In genomic region chr17:65613463-65614412, GRCm38 (mm10) we compare ENCODE assay signal across 8 mouse cellular contexts. TPM values are rescaled to one million over a fixed set of nuclear protein-coding genes. Genes with fewer than 3 reads are reported as not detected.
DNase-seq lines count a peak whose midpoint lies in the region; ATAC-seq and TF ChIP-seq lines count a peak whose summit lies in the region.

TSS of gene Vapa (minus strand) at chr17:65613555.

- no peaks in the 10 kb centered on the region for H3K27me3 ChIP-seq in Patski
- no peaks in the 10 kb centered on the region for H3K27me3 ChIP-seq in hindbrain, embryonic 13.5 days

- CTCF ChIA-PET in Patski (lab: Charles Lee) = no interaction called here

- H3K4me2 ChIP-seq in hindbrain, embryonic 13.5 days = peak within 1 kb of the TSS; percentile 74

- TF ChIP-seq CTCF in Patski (IDR thresholded peaks at IDR 0.05) = no peak

- H3K27ac ChIP-seq in hindbrain, embryonic 13.5 days = peak within 1 kb of the TSS; percentile 100

- peak within 1 kb of the TSS; percentile 97 for H3K9ac ChIP-seq in hindbrain, embryonic 13.5 days

- no peaks in the 10 kb centered on the region for H3K9me3 ChIP-seq in hindbrain, embryonic 13.5 days

- no peaks in the 10 kb centered on the region for H3K36me3 ChIP-seq in hindbrain, embryonic 13.5 days

- in situ Hi-C loops in Patski (cut with MboI; ENCODE audit: low pct_unique_long_range_greater_than_20kb) = loop anchor here (25.0 kb wide), 1 partner anchor 499 kb away; the partner anchor contains the start of genes Ddx11, Ndufv2 and Washc1

- POLR2A ChIA-PET in Patski (lab: Charles Lee) = interaction anchor here (0.8 to 3.8 kb wide), 6 partner anchors 13 to 170 kb away, joined by 3 to 16 read pairs (median 4); no protein-coding TSS in a partner anchor

- peak; percentile 84 for DNase-seq in Patski (ENCODE audit: low read depth, low spot score)
- DNase-seq in cerebellum, postnatal 14 days = peak; percentile 99
- peak; percentile 95 to 96 for DNase-seq in frontal cortex, postnatal 14 days (ENCODE audit: low spot score in 2 of 2)
- peak; percentile 92 to 96 for DNase-seq in layer of hippocampus, postnatal 25 days (ENCODE audit: extremely low spot score in 1 of 2, low spot score in 1 of 2)
- DNase-seq in lung, postnatal 25 days (ENCODE audit: low spot score) = peak; percentile 97
- peak; percentile 98 for DNase-seq in retina, embryonic 14.5 days (ENCODE audit: low spot score)
- peak; percentile 99 for DNase-seq in thymus, postnatal 4 days

- peak; percentile 87 for ATAC-seq in Patski
- peak; percentile 94 for ATAC-seq in hindbrain, embryonic 13.5 days (ENCODE audit: low FRiP score)

- WGBS in hindbrain, embryonic 13.5 days = under 1% methylated on average over 83 of the region's 85 CpGs

- peak within 1 kb of the TSS; percentile 96 for H3K4me3 ChIP-seq in hindbrain, embryonic 13.5 days

- peaks cover 26% of the 10 kb centered on the region for H3K4me1 ChIP-seq in hindbrain, embryonic 13.5 days (replicated peaks)

RNA-seq across cellular contexts. Expression of gene Vapa, which starts in this region (rescaled TPM):
- polyA plus RNA-seq in Patski (2021) = 141 TPM
- polyA plus RNA-seq in hindbrain, embryonic 13.5 days (2015; fragmentation: Nextera tagmentation; extraction: Ambion mirVana) = 257 and 265 TPM in 2 replicates
- total RNA-seq in layer of hippocampus, postnatal 25 days (2021) = 100 to 1,000 TPM; 132 to 153 TPM

Comparison
In these comparisons a context has a peak if more than half of its experiments do, and no peak if none do; other contexts are left out.
1. Peak in every context shown above with its lines: DNase-seq, ATAC-seq, H3K4me3 ChIP-seq and H3K27ac ChIP-seq.